Mouse (Mus musculus): Measurements from ENCODE around the gene 9130213A22Rik.

9130213A22Rik gene

DNA sequence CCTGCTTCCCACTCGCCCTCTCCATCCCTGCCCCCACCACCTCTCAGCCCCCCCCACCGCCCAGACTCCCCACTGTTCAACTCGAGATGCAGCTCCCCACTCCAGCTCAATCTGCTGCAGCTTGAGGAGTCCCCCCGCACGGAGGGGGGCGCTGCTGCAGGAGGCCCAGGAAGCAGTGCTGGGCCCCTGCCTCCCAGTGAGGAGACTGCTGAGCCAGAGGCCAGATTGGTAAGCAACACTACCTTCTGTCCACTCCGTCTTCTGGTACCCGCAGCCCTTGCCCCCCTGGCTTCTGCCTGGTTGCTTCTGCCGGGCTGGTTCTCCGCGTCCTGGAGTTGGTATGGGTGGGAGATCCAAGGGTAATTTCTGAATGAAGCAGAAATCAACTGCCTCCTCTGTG, 15.5 kb downstream of the 9130213A22Rik start:
- DNase-seq (ENCODE audit: low spot score) = no peak

GRCm38 (mm10) chr11:69106299-69106698, 16.1 kb downstream of the 9130213A22Rik start:
- DNase-seq (ENCODE audit: low spot score) = no peak

- DNase-seq (ENCODE audit: low spot score) = no peak
Observed at GRCm38 (mm10) chr11:69105796-69106195, 16.6 kb downstream of the 9130213A22Rik start.

DNA sequence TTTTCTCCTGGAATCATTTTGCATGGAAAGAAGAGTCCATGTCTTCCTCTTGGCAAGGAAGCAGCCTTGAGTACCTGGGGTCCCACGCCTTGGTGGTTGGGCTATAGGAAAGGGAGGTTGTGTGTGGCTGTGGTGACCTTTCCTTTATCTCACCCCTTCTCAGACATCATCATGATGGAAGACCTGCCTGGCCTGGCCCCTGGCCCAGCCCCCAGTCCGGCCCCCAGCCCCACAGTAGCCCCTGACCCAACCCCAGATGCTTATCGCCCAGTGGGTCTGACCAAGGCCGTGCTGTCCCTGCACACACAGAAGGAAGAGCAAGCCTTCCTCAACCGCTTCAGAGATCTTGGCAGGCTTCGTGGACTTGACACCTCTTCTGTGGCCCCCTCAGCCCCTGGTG, 17.2 kb downstream of the 9130213A22Rik start:
- no peak for DNase-seq (ENCODE audit: low spot score)

- no peak for DNase-seq (ENCODE audit: low spot score)
Observed at GRCm38 (mm10) chr11:69104487-69104886, 17.9 kb downstream of the 9130213A22Rik start.

GRCm38 (mm10) chr11:69103531-69104435, 18.6 kb downstream of the 9130213A22Rik start:
- DNase-seq (ENCODE audit: low spot score) = peak; percentile 17

DNA sequence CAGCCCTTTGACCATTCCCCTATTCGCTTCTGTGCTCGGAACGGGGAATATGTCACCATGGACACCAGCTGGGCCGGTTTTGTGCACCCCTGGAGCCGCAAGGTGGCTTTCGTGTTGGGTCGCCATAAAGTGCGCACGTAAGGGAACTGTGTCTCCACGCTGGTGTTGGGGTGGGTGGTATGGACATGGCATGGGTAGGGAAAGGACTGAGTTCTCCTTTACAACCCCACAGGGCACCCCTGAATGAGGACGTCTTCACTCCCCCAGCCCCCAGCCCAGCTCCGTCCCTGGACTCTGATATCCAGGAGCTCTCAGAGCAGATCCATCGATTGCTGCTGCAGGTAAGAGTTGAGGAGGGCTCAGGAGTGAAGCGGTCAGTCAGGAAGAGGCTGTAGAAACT, 19.3 kb downstream of the 9130213A22Rik start:
- DNase-seq (ENCODE audit: low spot score) = no peak

- DNase-seq (ENCODE audit: low spot score) = peak; percentile 37
Observed at GRCm38 (mm10) chr11:69102403-69102725, 20.0 kb downstream of the 9130213A22Rik start.

DNA sequence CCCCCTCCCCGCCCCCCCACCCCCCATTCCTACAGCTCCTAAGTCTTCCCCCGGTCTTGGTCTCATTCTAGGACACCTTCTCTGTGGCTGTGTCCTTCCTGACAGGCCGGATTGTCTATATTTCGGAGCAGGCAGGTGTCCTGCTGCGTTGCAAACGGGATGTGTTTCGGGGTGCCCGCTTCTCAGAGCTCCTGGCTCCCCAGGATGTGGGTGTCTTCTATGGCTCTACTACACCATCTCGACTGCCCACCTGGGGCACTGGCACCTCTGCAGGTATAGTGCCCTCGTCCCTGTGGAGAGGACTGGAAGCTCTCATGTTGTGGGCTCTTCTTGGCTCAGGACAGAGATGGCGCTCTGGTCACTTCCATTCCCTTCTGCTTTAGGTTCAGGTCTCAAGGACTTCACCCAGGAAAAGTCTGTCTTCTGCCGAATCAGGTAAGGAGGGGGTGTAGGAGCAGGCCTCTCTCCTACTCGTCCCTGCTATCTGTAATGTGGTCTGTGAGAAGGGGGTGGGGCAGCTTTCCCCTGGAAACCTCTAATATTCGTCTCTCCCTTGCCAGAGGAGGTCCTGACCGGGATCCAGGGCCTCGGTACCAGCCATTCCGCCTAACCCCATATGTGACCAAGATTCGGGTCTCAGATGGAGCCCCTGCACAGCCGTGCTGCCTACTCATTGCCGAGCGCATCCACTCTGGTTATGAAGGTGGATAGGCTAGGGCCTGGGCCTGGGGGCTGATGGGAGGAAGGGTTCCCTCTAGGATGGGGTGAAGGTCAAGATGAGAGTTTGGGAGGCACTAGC, 20.6 kb downstream of the 9130213A22Rik start:
- no peak for DNase-seq (ENCODE audit: low spot score)

DNA sequence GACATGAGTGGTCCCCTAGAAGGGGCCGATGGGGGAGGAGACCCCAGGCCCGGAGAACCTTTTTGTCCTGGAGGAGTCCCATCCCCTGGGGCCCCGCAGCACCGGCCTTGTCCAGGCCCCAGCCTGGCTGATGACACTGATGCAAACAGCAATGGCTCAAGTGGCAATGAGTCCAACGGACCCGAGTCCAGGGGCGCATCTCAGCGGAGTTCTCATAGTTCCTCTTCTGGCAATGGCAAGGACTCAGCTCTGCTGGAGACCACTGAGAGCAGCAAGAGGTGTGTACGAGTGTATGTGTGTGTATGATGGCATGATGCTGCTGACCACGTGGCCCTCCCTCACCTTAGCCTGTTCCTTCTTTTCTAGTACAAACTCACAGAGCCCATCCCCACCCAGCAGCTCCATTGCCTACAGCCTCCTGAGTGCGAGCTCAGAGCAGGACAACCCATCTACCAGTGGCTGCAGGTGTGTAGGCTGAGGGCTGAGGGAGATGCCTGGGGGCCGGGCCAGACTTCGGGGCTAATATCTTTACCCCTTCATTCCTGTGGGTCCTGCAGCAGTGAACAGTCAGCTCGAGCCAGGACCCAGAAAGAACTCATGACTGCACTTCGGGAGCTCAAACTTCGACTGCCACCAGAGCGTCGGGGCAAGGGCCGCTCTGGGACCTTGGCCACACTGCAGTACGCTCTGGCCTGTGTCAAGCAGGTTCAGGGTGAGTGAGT, 21.6 kb downstream of the 9130213A22Rik start:
- no peak for DNase-seq (ENCODE audit: low spot score)

GRCm38 (mm10) chr11:69099915-69100345, 22.5 kb downstream of the 9130213A22Rik start:
- peak; percentile 93 for DNase-seq (ENCODE audit: low spot score)

GRCm38 (mm10) chr11:69099177-69099914, 23.0 kb downstream of the 9130213A22Rik start:
- DNase-seq (ENCODE audit: low spot score) = no peak

GRCm38 (mm10) chr11:69098762-69099091, 23.7 kb downstream of the 9130213A22Rik start:
- peak; percentile 98 for DNase-seq (ENCODE audit: low spot score)

GRCm38 (mm10) chr11:69098039-69098761, 24.2 kb downstream of the 9130213A22Rik start:
- DNase-seq (ENCODE audit: low spot score) = no peak

- DNase-seq (ENCODE audit: low spot score) = peak; percentile 98
Observed at GRCm38 (mm10) chr11:69096987-69097900, 25.1 kb downstream of the 9130213A22Rik start.

- DNase-seq (ENCODE audit: low spot score) = no peak
Observed at GRCm38 (mm10) chr11:69096360-69096986, 25.9 kb downstream of the 9130213A22Rik start.

DNA sequence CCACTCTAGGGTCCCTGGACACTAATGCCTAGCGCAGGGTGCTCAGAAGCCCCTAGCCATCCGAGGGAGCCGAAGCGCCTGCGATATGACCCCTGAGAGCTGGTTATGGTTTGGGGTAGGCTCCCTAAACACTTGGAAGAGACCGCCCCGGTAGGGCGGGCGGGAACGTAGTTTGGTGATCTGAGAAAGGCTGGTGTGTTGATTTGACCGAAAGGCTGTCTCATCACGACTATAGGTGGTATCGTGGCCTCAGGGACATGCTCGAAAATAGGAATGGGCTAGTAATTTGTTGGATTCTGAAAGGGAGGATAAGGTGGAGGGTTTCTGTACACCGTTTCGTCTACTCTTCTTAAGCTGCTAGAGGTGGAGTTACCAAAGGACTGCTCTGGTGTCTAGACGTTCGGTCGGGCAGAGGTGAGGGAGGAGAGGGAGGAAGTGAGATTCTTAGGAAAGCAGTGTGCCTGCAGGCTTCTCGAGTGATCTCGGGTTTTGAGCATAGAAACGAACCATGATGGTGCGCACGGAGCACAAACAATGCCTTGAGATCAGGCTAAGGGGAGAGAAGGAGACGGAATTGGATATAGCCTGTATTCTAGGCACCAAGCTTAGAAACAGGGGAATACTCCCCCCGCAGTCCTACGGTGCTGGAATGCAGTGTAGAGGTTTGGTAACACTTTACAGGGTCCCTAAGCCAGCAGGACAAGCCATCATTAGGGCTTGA, 26.7 kb downstream of the 9130213A22Rik start:
- DNase-seq (ENCODE audit: low spot score) = no peak

DNA sequence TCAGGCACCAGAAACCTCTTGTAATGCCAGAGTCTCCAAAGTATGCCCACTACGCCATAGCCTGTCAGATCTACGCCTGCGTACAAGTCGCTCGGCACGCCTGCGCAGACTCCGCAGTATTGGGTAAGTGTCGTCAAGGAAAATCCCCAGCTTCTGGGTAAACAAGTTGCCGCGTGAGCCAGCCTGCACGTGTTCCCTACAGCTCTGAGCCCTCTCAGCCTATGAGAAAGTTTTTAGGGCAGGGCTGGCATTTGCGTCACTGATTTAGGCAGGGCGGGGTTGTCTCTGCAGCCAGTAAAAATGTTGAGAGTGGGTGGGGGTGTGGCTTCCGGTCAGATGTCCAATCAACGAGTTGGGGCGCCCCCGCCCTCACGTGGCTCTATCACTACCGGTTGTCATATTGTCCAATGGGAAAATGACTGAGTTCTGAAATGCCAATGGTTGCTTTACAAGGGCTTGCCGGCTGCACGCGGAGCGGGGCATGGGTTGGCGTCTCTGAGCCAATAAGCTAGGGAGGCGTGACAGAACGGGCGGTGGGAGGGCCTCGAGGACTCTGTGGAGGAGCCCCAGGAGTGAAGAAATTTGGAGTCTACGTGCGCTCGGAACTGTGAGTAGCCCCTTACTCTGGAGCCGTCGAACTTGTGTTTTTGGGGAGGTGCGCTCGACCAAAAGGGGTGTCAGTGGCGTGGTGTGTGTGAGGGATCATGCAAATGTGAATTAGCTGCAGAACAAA, 27.5 kb downstream of the 9130213A22Rik start, which contains the start of gene Per1:
Gene Per1 (plus strand): TSS at position 521 of the 733 bp plus-strand sequence.
- DNase-seq (ENCODE audit: low spot score) = peak; percentile 100
